Mouse (Mus musculus): ENCODE results near the gene Hoxb3. TPM values are rescaled to one million over a fixed set of nuclear protein-coding genes. Genes with fewer than 3 reads are reported as not detected.

Hoxb3 gene
- 0.23 and 1.9 TPM in 2 replicates for polyA plus RNA-seq (2012; rRNA removed)

DNA sequence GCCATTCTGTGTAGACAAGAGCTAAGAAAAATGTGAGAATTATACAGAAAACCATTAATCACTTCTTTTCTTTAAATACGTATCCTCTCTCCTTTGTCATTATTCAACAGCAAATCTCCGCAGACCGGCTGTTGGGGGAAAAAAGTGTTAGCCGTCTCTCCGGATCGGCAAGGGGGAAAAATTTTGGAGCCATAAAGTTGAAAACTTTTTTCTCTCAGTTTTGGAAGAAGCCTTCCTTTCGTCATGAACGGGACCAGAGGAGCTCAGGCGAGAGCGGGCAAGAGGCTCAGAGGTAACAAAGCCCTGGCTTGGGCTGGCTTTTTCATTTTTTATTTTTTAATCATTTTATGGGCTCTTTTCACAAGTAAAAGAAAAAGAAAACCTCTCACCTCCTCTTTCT lies at the start of gene Hoxb3:
Gene Hoxb3 (plus strand): TSS at position 173 of the 400 bp plus-strand sequence.

GRCm38 (mm10) chr11:96281855-96282570 lies 41.1 kb upstream of the Hoxb3 start, which contains the start of gene Hoxb8:
Gene Hoxb8 (plus strand): TSS chr11:96281905.

DNA sequence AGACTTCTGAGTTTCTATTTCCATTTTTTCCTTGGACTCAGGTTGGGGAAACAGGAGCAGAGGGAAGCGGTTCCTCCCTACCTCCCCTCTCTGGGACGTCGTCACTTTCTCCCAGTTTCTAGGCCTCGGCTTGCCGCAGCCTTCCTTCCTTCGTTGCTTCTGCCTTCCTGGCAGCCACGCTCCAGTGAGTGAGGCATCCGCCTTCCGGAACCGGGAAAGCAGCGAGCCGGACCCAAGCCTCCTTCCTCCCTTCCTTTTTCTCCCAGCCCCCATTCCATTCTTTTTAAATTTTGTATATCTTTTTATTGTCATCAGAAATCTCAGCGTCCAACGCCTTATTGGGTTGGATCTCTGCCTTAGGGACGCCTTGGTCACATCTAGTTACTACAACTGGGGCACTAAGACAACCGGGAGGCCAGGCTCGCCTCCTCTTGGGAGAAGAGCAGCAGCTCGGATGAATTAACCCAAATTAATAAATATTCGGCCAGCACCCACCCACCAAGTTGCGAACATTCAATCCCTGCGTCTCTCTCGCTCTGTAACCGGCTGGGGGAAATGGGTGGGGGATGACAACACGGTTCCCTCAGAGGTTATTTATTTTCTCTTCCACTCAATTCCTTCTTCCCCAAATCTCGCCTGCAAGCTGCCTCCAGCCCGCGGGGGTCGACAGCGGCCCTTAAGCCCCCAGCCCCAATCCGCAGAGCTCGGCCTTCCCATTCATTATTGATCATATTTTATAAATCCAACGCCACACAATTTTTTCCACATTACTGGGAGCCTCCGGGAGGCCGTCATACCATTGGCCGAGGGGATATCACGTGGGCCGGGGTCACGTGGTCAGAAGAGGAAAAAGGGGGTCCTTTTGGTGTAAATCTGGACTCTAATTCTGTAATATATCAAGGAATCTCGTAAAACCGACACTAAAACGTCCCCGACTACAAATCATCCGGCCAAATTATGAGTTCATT lies 37.1 kb upstream of the Hoxb3 start, which contains the start of gene Hoxb7:
Gene Hoxb7 (plus strand): TSS at position 853 of the 968 bp plus-strand sequence.

GRCm38 (mm10) chr11:96291681-96292564 lies 31.2 kb upstream of the Hoxb3 start, which contains the start of gene Hoxb6:
Gene Hoxb6 (plus strand): TSS chr11:96292476.

GRCm38 (mm10) chr11:96303151-96304099 lies 19.7 kb upstream of the Hoxb3 start, which contains the start of gene Hoxb5:
Gene Hoxb5 (plus strand): TSS chr11:96303336.

DNA sequence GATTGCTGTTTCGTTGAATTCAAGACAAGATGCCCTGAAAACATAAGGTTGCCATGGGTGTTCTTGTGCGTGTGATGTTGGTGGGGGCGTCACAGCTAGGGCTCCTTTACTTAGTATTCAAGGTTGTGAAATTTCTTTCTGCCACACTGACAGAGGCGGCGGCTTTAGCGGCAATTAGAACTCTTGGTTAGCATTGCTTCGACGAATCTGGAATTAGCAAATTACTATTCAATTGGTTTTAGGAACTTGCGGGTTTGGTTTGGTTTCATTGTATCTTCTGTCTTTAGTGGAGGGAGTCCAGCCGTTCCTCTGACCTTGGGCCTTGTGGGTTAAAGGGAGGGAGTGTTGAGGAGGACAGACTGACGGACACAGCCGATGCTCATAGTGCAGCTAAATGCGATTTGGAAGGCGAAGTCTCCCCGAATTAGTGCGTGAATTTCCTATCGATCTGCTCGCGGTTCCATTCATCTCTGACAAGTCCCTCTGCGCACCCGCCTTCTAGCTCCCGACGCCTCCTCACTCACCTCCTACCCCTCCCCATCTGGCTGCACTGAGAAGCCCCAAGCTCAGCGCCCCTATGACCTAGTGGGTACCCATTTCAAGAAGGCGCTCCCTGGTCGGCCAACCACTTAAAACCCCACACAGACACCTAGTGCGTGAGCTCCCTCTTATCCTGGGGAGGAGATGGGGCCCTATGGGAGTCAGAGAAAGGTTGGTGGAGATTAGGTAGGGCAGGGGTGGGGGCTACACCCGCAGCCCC lies 5.3 kb upstream of the Hoxb3 start, which contains the start of gene Hoxb4:
Gene Hoxb4 (plus strand): TSS at position 660 of the 760 bp plus-strand sequence.

DNA sequence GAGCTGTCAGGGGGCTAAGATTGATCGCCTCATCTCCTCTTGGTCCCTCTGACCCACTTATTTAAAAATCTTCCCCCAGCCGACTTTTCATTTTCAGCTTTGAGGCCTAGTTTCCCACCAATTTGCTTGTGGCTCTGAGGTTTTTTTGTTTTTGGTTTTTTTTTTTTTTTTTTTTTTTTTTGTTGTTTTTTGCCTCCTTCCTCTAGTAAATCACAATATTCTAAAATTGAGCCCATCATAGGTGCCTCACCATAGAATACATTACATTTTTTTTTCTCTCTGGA lies 27.2 kb downstream of the Hoxb3 start, which contains the start of gene Hoxb2:
Gene Hoxb2 (plus strand): TSS at position 185 of the 284 bp plus-strand sequence.

DNA sequence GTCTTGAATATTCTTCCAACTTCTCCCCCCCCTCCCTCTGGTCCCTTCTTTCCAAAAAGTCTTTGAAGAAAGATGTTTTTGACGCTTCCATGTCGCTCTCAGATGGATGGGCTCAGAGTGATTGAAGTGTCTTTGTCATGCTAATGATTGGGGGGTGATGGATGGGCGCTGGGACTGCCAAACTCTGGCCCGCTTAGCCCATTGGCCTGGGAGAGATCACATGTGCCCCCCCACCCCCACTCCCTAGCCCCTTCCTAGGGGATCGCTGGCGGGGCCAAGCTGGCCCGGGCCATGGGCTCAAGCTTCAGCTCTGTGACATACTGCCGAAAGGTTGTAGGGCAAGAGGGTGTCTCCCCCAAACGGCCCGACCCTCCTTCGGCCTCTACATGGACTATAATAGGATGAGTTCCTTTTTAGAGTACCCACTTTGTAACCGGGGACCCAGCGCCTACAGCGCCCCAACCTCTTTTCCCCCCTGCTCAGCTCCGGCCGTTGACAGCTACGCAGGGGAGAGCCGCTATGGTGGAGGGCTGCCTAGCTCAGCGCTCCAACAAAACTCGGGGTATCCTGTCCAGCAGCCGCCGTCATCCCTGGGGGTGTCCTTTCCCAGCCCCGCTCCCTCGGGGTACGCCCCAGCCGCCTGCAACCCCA lies 42.4 kb downstream of the Hoxb3 start, which contains the start of gene Hoxb1:
Gene Hoxb1 (plus strand): TSS at position 312 of the 651 bp plus-strand sequence.

Other genes with a start within 250 kb of the Hoxb3 start
- gene Atp5g1, start 247.7 kb upstream of the Hoxb3 start, polyA plus RNA-seq (2012; rRNA removed) = 413 and 429 TPM in 2 replicates
- gene Calcoco2, start 211.4 kb upstream of the Hoxb3 start, polyA plus RNA-seq (2012; rRNA removed) = 0.05 TPM in 1 of 2 replicates, not detected in the other
- 0.69 and 0.98 TPM in 2 replicates for gene Ttll6, start 189.5 kb upstream of the Hoxb3 start, polyA plus RNA-seq (2012; rRNA removed)
- gene Hoxb13, start 129.0 kb upstream of the Hoxb3 start, polyA plus RNA-seq (2012; rRNA removed) = 0.03 TPM in 1 of 2 replicates, not detected in the other
- gene Hoxb9, start 51.9 kb upstream of the Hoxb3 start, polyA plus RNA-seq (2012; rRNA removed) = 0.03 TPM in 2 replicates
- gene Hoxb8, start 41.4 kb upstream of the Hoxb3 start, polyA plus RNA-seq (2012; rRNA removed) = 0.06 TPM in 1 of 2 replicates, not detected in the other
- 0.17 TPM in 1 of 2 replicates, not detected in the other for gene Hoxb7, start 36.7 kb upstream of the Hoxb3 start, polyA plus RNA-seq (2012; rRNA removed)
- gene Hoxb6, start 30.9 kb upstream of the Hoxb3 start, polyA plus RNA-seq (2012; rRNA removed) = 0.21 TPM in 1 of 2 replicates, not detected in the other
- gene Hoxb5, start 20.0 kb upstream of the Hoxb3 start, polyA plus RNA-seq (2012; rRNA removed) = 0.04 and 0.12 TPM in 2 replicates
- 0.04 and 0.09 TPM in 2 replicates for gene Hoxb4, start 5.1 kb upstream of the Hoxb3 start, polyA plus RNA-seq (2012; rRNA removed)
- gene Hoxb2, start 27.2 kb downstream of the Hoxb3 start, polyA plus RNA-seq (2012; rRNA removed) = 0.27 and 1.5 TPM in 2 replicates
- not detected in 2 replicates for gene Hoxb1, start 42.4 kb downstream of the Hoxb3 start, polyA plus RNA-seq (2012; rRNA removed)
- 2.7 and 2.9 TPM in 2 replicates for gene Skap1, start 141.3 kb downstream of the Hoxb3 start, polyA plus RNA-seq (2012; rRNA removed)

Data from central nervous system, embryonic 18 days (tissue).